Mouse (Mus musculus): ENCODE measurements around the gene Eif3j1. TPM values are rescaled to one million over a fixed set of nuclear protein-coding genes. Genes with fewer than 3 reads are reported as not detected.
A peak's percentile ranks its signal among the peaks of the same experiment; 100 is the strongest.
"Not testable (repeated sequence)": the region's sequence is repeated elsewhere in the genome, so short reads cannot be mapped to it uniquely, and the experiment has no call there.

Gene Eif3j1
- polyA plus RNA-seq (2015; fragmentation: Nextera tagmentation; extraction: Ambion mirVana) = 12.2 and 12.9 TPM in 2 replicates

DNA sequence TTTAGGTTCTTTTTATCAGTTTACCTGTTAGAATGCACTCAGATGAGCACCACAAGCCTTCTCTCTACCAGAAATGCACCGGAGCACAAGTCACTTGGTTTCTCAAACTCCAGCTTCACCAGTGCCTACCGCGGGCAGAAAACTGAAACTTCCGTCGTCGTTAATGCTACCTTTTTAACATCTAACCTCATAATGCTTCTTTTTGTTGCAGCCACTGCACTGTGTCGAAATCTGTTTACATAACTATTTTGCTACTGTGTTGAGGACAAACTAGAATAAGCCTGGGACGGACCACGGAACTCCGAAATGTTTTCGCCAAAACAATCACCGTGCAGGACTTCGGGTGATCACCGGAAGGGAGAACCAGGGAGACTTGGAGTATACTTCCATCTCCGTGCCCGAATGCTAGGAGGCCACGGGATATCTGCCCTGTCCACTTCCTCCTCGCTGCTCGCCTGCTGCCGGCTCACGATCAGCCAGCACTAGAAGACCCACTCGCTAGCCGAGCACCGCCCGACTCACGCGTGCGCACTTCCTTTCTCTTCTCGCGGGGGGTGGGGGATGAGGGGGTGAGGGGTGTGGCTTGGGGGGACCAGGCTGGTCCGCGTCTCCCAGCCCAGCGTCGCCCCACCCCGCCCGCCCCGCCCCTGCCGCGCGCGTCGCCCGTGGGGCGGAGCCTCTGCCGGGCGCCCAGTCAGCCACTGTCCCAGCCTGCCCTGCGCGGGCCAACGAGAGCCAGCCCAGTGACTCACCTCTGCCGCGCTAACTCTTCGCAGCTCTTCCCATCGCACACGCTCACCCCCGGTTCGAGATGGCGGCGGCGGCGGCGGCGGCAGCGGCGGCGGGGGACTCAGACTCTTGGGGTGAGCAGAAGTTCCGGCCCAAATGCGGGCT is at the start of gene Eif3j1:
TSS of gene Eif3j1 (plus strand) at position 685 of the 894 bp plus-strand sequence.
- no peaks in the 10 kb centered on the region for H3K27me3 ChIP-seq
- peak; percentile 99 for ATAC-seq (ENCODE audit: low FRiP score, low read depth)

DNA sequence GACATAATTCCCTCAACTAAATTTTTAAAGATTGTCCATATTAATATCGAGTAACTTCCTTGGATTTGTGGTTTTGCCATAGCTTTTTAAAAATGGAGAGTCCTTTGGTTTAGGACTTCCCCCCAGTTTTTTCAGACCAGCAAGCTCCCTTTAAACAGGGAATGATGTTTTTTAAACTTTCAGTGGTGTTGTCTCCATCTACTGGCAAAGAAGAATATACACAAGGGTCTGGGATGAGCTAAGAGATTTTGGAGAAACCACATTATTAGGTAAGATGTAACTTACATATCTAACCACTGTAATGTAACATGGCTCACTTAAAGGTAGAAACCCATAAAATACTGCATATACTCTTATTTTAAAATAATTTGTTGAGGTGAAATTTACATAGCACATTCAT is 32.6 kb upstream of the Eif3j1 start:
- Histone ChIP-seq H3K4me3 (no peak overlapping the region), H3K9me3 (no peaks in the 10 kb centered on the region), H3K4me1 (no peaks in the 10 kb centered on the region), H3K4me2 (replicated peaks) (no peak overlapping the region), H3K27ac (no peak overlapping the region), H3K27me3 (no peaks in the 10 kb centered on the region), H3K36me3 (peaks cover 45% of the 10 kb centered on the region), H3K9ac (no peak overlapping the region)
- 88% methylated on average over 1 of the region's 1 CpGs for WGBS
- ATAC-seq (ENCODE audit: low FRiP score, low read depth) = no peak

More for the DNA sequence above, at the start of gene Eif3j1:
- H3K4me3 ChIP-seq = peak within 1 kb of the TSS; percentile 98
- H3K9ac ChIP-seq = peak within 1 kb of the TSS; percentile 96
- no peaks in the 10 kb centered on the region for H3K9me3 ChIP-seq
- H3K4me1 ChIP-seq = peaks cover 15% of the 10 kb centered on the region
- under 1% methylated on average over 43 of the region's 67 CpGs for WGBS
- peaks cover 11% of the 10 kb centered on the region; the same call in 1 of the 2 replicates for H3K36me3 ChIP-seq
- peak within 1 kb of the TSS; percentile 79 for H3K4me2 ChIP-seq (replicated peaks)
- H3K27ac ChIP-seq = peak within 1 kb of the TSS; percentile 89

DNA sequence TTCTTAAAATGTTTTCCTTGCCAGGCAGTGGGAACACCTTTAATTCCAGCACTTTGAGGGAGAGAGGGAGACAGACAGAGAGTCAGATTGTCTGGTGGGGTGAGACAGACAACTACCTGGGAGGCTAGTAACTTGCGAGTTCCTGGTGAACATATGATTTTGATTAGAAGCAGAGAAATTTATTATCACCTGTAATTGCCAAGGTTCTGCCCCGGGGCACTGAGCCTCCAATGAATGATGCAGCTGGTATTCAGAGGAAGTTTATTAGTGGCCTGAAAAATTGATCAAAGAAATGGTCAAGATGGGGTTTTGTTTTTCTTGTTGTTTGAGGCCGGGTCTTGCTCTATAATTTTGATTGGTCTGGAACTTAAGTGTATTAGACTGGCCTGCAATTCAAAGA is 19.5 kb upstream of the Eif3j1 start:
- no peak overlapping the region for H3K9ac ChIP-seq
- no peaks in the 10 kb centered on the region for H3K9me3 ChIP-seq
- 34% methylated on average over 3 of the region's 3 CpGs for WGBS
- ATAC-seq (ENCODE audit: low FRiP score, low read depth) = no peak
- peaks cover 49% of the 10 kb centered on the region for H3K36me3 ChIP-seq
- H3K4me1 ChIP-seq = peaks cover 3% of the 10 kb centered on the region; the same call in 1 of the 2 replicates
- no peak overlapping the region for H3K4me3 ChIP-seq
- no peak overlapping the region for H3K4me2 ChIP-seq (replicated peaks)
- no peak overlapping the region for H3K27ac ChIP-seq
- no peaks in the 10 kb centered on the region for H3K27me3 ChIP-seq

DNA sequence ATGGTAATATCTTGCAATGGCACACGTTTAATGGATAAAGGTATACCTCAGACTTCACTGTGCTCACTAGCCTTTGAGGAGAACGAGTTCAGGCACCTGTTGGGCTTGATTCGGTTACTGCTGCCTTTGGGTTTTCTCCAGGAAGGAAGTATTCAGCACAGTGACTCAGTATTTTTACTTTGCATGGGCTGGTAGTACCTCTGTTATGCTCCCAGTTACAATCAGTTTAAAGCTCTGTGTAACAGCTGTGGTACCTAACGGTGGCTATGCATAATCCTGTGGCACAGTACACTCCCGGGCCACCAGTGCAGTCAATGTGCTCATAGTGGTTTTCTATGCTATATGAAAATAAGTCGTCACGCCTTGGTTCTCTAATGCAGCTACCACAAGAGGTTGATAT is 16.9 kb upstream of the Eif3j1 start:
- Histone ChIP-seq H3K4me2 (replicated peaks) (no peak overlapping the region), H3K4me1 (peaks cover 3% of the 10 kb centered on the region; the same call in 1 of the 2 replicates), H3K27ac (no peak overlapping the region), H3K36me3 (peaks cover 46% of the 10 kb centered on the region), H3K9me3 (no peaks in the 10 kb centered on the region), H3K27me3 (no peaks in the 10 kb centered on the region), H3K4me3 (no peak overlapping the region), H3K9ac (no peak overlapping the region)
- no peak for ATAC-seq (ENCODE audit: low FRiP score, low read depth)
- 74% methylated on average over 7 of the region's 7 CpGs for WGBS

DNA sequence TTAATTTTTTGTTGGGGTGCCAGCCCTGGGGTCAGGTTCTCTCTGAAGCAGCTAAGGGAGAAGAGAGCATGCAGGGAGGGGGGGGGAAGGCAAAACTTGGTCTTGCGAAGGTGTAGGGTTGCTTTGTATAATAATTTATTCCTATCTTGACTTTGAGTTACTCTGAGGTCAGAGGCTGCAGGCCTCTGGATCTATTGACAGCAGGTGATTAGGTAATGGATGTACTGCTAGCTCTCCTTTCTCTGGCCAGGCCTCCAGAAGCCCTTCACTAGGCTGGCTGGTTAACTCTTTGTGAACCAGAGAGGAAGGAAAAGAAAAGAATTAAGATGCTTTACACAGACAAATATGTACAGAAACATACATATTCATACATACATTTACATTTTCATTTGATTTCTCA is 9.6 kb upstream of the Eif3j1 start:
- Histone ChIP-seq H3K4me1 (no peaks in the 10 kb centered on the region), H3K27ac (no peak overlapping the region), H3K4me3 (no peak overlapping the region), H3K9ac (no peak overlapping the region), H3K27me3 (no peaks in the 10 kb centered on the region), H3K36me3 (peaks cover 16% of the 10 kb centered on the region), H3K9me3 (no peaks in the 10 kb centered on the region), H3K4me2 (replicated peaks) (no peak overlapping the region)
- no peak for ATAC-seq (ENCODE audit: low FRiP score, low read depth)
- 50% methylated on average over 1 of the region's 1 CpGs for WGBS

DNA sequence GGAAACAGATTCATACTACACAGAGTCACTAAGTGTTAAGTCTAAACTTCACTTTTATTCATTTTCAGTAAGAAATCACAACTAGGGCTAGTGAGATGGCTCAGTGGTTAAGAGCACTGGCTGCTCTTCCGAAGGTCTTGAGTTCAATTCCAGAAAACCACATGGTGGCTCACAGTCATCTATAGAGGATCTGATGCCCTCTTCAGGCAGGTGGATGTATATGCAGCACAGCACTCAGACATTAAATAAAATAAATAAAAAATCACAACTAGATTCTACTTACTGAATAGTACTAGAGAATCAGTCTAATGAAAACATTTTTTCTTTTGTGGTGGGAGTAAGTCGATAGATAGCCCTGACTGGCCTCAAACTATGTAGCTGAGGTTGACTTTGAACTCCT is 6.1 kb upstream of the Eif3j1 start:
- ATAC-seq (ENCODE audit: low FRiP score, low read depth) = no peak
- WGBS = 85% methylated on average over 2 of the region's 2 CpGs
- no peaks in the 10 kb centered on the region for H3K9me3 ChIP-seq
- no peaks in the 10 kb centered on the region for H3K4me1 ChIP-seq
- no peak overlapping the region for H3K9ac ChIP-seq
- H3K4me3 ChIP-seq = no peak overlapping the region
- no peaks in the 10 kb centered on the region for H3K36me3 ChIP-seq
- H3K27me3 ChIP-seq = no peaks in the 10 kb centered on the region
- H3K4me2 ChIP-seq (replicated peaks) = no peak overlapping the region
- H3K27ac ChIP-seq = no peak overlapping the region

DNA sequence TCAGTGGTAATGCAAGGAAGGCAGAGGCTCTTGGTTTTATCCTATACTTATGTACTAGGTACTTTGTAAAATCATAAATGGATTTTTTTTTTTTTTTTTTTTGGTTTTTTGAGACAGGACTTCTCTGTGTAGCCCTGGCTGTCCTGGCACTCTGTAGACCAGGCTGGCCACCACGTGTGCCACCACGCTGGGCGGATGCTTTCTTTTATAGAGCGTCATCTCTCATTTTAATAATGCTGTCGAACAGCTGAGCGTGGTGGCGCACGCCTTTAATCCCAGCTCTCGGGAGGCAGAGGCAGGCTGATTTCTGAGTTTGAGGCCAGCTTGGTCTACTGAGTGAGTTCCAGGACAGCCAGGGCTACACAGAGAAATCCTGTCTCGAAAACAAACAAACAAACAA is 1.3 kb upstream of the Eif3j1 start:
- not testable (repeated sequence) for H3K27ac ChIP-seq; ATAC-seq (ENCODE audit: low FRiP score, low read depth); H3K36me3 ChIP-seq; H3K9me3 ChIP-seq; H3K27me3 ChIP-seq; H3K4me3 ChIP-seq
- 92% methylated on average over 10 of the region's 10 CpGs for WGBS
- H3K9ac ChIP-seq = peak overlapping the region; percentile 74; the same call in 1 of the 2 replicates
- H3K4me1 ChIP-seq = peaks cover 15% of the 10 kb centered on the region
- peak overlapping the region; percentile 66; the same call in 1 of the 2 replicates for H3K4me2 ChIP-seq (replicated peaks)

DNA sequence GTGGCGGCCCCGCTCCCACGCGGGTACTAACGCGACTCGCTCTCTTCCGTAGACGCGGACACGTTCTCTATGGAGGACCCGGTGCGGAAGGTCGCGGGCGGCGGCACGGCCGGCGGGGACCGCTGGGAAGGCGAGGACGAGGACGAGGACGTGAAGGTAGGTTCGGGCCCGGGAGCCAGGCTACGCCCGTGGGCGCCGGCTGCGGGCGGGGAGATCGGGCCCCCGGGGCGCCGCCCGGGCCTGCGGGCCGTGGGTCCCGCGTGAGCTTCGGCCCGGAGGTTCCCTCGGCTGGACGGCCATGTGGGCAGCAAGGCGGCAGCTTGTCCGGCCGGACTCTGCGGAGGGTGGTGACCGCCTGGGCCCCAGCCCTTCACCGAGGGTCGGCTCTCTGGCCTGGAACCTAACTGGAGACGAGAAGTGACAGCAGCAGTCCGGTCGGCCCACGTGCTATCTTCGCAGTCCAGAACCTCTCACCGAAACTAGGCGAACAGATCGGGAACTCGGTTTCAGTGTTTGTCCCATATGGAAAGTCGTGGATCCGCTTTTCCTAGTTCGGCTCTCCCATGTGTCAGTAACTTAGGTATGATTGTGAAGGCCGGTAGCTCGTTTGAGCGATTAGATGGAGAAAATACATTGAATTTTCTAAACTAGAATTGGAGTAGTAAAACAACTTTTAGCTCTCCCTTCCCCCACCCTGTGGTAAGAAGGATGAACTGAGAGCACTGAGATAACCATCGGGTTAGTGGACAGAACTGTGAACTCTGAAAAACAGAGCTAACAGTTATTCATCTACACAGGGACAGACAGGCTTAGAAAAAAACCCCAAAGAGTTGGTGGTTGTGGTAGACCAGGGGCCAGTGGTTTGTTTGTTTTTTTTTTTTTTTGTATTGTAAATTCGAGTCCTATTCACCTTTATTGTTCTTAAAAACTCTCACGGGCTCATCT is 682 bp downstream of the Eif3j1 start:
- Histone ChIP-seq H3K27me3 (no peaks in the 10 kb centered on the region), H3K36me3 (peaks cover 13% of the 10 kb centered on the region; the same call in 1 of the 2 replicates), H3K4me1 (peaks cover 15% of the 10 kb centered on the region), H3K4me2 (replicated peaks) (peak overlapping the region; percentile 79), H3K27ac (peak overlapping the region; percentile 85), H3K4me3 (peak overlapping the region; percentile 98), H3K9ac (peak overlapping the region; percentile 96), H3K9me3 (no peaks in the 10 kb centered on the region)
- ATAC-seq (ENCODE audit: low FRiP score, low read depth) = peak; percentile 70
- WGBS = 1% methylated on average over 58 of the region's 71 CpGs

DNA sequence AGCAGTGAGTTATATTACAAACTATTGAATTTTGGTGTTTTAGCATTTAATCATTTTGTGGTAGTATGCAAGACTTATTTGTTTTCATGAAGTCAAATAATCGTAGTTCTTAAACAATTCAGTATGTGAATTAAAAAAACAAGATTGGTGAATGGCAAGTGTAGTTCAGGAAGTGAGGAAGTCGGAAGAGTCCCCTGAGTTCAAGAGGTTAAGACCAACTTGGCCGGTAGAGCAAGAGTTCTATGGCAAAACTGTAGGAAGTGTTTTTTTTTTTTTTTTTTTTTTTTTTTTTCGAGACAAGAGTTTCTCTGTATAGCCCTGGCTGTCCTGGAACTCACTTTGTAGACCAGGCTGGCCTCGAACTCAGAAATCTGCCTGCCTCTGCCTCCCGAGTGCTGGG is 3.6 kb downstream of the Eif3j1 start:
- no peaks in the 10 kb centered on the region for H3K9me3 ChIP-seq
- H3K36me3 ChIP-seq = peaks cover 31% of the 10 kb centered on the region; the same call in 1 of the 2 replicates
- H3K4me2 ChIP-seq (replicated peaks) = no peak overlapping the region
- no peak overlapping the region for H3K27ac ChIP-seq
- no peak for ATAC-seq (ENCODE audit: low FRiP score, low read depth)
- WGBS = 83% methylated on average over 6 of the region's 6 CpGs
- peaks cover 15% of the 10 kb centered on the region for H3K4me1 ChIP-seq
- no peak overlapping the region for H3K4me3 ChIP-seq
- no peaks in the 10 kb centered on the region for H3K27me3 ChIP-seq
- H3K9ac ChIP-seq = no peak overlapping the region

DNA sequence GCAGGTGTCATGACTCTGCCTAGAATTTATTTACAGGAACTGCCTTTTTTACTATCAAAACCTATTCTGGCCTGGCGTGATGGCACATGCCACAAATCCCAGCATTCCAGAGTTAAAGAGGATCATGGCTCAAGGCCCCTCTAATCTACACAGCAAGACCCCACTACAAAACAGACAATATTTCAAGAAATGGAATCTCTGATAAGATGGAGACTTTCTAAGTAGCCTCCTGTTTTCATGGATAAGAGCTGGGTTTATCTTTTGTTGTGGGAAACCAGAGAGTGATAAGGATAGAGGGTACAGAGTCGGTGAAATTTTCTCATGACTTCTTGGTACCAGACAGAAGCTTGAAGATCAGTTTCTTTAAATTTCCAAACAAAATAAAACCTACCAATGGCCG is 7.7 kb downstream of the Eif3j1 start:
- Histone ChIP-seq H3K27ac (no peak overlapping the region), H3K36me3 (peaks cover 40% of the 10 kb centered on the region; the same call in 1 of the 2 replicates), H3K4me1 (no peaks in the 10 kb centered on the region), H3K9ac (no peak overlapping the region), H3K4me2 (replicated peaks) (no peak overlapping the region), H3K4me3 (no peak overlapping the region), H3K27me3 (no peaks in the 10 kb centered on the region), H3K9me3 (no peaks in the 10 kb centered on the region)
- ATAC-seq (ENCODE audit: low FRiP score, low read depth) = no peak
- 95% methylated on average over 3 of the region's 3 CpGs for WGBS

DNA sequence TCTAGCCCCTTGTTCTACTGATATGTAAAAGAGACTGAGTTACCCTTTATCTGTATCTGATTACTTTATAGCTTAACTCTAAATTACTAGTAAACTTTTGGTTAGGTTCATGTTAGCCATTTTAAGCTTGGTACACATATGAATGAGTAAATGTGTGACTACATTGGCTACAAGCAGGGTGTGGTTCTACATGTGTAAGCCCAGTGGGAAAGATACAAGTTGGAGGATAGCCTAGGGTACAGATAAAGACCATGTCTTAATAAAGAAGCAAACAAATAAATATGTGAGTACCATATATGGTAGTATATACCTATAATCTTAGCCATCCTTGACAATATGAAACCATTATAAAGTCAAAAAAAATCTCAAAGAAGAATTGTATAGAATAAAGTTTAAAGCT is 15.6 kb downstream of the Eif3j1 start:
- H3K9me3 ChIP-seq = no peaks in the 10 kb centered on the region
- H3K9ac ChIP-seq = no peak overlapping the region
- H3K4me2 ChIP-seq (replicated peaks) = no peak overlapping the region
- no peaks in the 10 kb centered on the region for H3K27me3 ChIP-seq
- no peak for ATAC-seq (ENCODE audit: low FRiP score, low read depth)
- peaks cover 42% of the 10 kb centered on the region for H3K36me3 ChIP-seq
- H3K4me3 ChIP-seq = no peak overlapping the region
- H3K27ac ChIP-seq = no peak overlapping the region
- H3K4me1 ChIP-seq = no peaks in the 10 kb centered on the region

All from limb, embryonic 13.5 days (tissue).